Mouse (Mus musculus) brain, embryonic 14.5 days (tissue): ENCODE results near the gene Fmn2.

Experiments
- CTCF ChIP-seq: fragments of 200-500 bp; IDR thresholded peaks from 2 replicates; pipeline ENCODE4 v1.5.1; 2012; ENCODE audit warnings: inconsistent platforms, mild to moderate bottlenecking, moderate library complexity, borderline replicate concordance; ENCODE audit not compliant: insufficient read depth, insufficient read length; ENCODE audit errors: extremely low read depth
- POLR2A ChIP-seq: fragments of 200-500 bp; IDR thresholded peaks from 2 replicates; pipeline ENCODE4 v1.6.1; 2012; ENCODE audit warnings: mild to moderate bottlenecking, inconsistent platforms, borderline replicate concordance; ENCODE audit not compliant: poor library complexity, insufficient read depth, insufficient read length, severe bottlenecking; ENCODE audit errors: extremely low read depth

DNA sequence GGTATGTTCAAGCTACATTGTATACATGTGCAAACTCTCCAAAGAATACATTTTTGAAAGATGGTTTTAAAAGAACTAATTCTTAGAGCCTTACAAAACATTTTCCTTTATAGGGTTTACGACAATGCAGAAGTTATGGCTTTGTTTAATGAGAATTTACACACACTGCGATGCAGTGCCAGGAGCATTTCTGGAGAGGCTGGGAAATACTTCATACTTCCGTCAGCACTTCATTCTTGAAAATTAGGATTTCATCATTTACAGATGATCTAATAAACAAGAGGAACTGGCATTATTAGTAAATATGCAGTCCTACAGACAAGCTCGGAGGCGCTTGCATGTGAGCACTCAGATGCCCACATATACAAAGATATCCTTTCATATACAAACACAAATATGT lies 199.2 kb downstream of the Fmn2 start:
- TF ChIP-seq CTCF (no peak), POLR2A (no peak)
